Comparison of ENCODE assay signal across 19 mouse cellular contexts in the genomic region with DNA sequence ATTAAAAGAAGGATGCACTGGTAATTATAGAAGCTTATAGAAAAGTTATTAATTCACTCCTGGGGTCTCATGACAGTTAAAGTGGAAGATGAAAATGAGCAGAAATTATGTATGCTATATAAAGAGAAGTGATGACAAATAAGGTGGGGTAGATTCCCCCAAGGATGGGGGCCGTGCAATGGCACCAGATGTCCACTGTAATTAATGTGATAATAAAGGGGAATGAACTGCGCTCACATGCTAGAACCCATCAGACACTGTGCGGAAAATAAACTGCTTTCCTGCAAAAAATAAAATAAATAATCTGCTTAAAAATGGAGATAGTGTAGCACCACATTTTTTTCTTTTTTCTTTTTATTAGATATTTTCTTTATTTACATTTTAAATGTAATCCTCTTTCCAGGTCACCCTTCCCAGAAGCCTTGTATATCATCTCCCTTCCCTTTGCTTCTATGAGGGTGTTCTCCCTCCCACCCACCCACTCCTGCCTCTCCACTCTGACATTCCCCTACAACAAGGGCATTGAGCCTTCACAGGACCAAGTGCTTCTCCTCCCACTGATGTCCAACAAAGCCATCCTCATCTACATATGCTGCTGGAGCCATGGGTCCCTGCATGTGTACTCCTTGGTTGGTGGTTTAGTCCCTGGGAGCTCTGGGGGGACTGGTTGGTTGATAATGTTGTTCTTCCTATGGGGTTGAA.
DNase-seq lines count a peak whose midpoint lies in the region; ATAC-seq and TF ChIP-seq lines count a peak whose summit lies in the region.
"Had no signal": no experiment of that assay in that cellular context is flagged by ENCODE, and none has a peak within 500 bp of the region (broad histone marks: within the 10 kb centered on the region; RNA-seq: fewer than 3 reads in every experiment).

No protein-coding gene starts in this region.

- H3K27ac ChIP-seq in forebrain, embryonic 12.5 days: no peak overlapping the region
- H3K27ac ChIP-seq in forebrain, embryonic 15.5 days (replicated peaks): no peak overlapping the region
- no peak overlapping the region for H3K27ac ChIP-seq in midbrain, embryonic 11.5 days (ENCODE audit: low read depth, low read length)
- H3K27ac ChIP-seq in midbrain, postnatal 0 days (ENCODE audit: low read depth, low read length): no peak overlapping the region
- no peak overlapping the region for H3K27ac ChIP-seq in neural tube, embryonic 11.5 days (ENCODE audit: low read depth, low read length)
- H3K27ac ChIP-seq in neural tube, embryonic 15.5 days (replicated peaks): no peak overlapping the region
- no peak overlapping the region for H3K27ac ChIP-seq in neural tube, embryonic 13.5 days (replicated peaks)
- H3K27ac ChIP-seq: embryonic facial prominence, embryonic 10.5 days; heart, embryonic 13.5 days; intestine, embryonic 15.5 days had no signal

- no peaks in the 10 kb centered on the region for H3K27me3 ChIP-seq in forebrain, embryonic 12.5 days
- no peaks in the 10 kb centered on the region for H3K27me3 ChIP-seq in forebrain, embryonic 15.5 days
- no peaks in the 10 kb centered on the region for H3K27me3 ChIP-seq in midbrain, embryonic 11.5 days (ENCODE audit: control insufficient read depth, insufficient read depth, low read length)
- H3K27me3 ChIP-seq in midbrain, postnatal 0 days (ENCODE audit: insufficient read depth, low read length): no peaks in the 10 kb centered on the region
- H3K27me3 ChIP-seq in neural tube, embryonic 11.5 days (ENCODE audit: control insufficient read depth, insufficient read depth, low read length): no peaks in the 10 kb centered on the region
- H3K27me3 ChIP-seq in neural tube, embryonic 15.5 days (replicated peaks): no peaks in the 10 kb centered on the region
- H3K27me3 ChIP-seq in neural tube, embryonic 13.5 days: no peaks in the 10 kb centered on the region
- H3K27me3 ChIP-seq: heart, embryonic 13.5 days; intestine, embryonic 15.5 days had no signal

- H3K4me3 ChIP-seq in forebrain, embryonic 12.5 days (replicated peaks): no peak overlapping the region
- H3K4me3 ChIP-seq in forebrain, embryonic 15.5 days: no peak overlapping the region
- no peak overlapping the region for H3K4me3 ChIP-seq in midbrain, embryonic 11.5 days (ENCODE audit: low read depth, low read length)
- H3K4me3 ChIP-seq in midbrain, postnatal 0 days (ENCODE audit: low read depth, low read length): no peak overlapping the region
- H3K4me3 ChIP-seq in neural tube, embryonic 11.5 days (ENCODE audit: low read depth, low read length): no peak overlapping the region
- no peak overlapping the region for H3K4me3 ChIP-seq in neural tube, embryonic 15.5 days (replicated peaks)
- H3K4me3 ChIP-seq in neural tube, embryonic 13.5 days: no peak overlapping the region
- H3K4me3 ChIP-seq: embryonic facial prominence, embryonic 10.5 days; heart, embryonic 13.5 days; intestine, embryonic 15.5 days had no signal

- no peak overlapping the region for H3K4me2 ChIP-seq in forebrain, embryonic 12.5 days
- no peak overlapping the region for H3K4me2 ChIP-seq in forebrain, embryonic 15.5 days (replicated peaks)
- H3K4me2 ChIP-seq in midbrain, embryonic 11.5 days: no peak overlapping the region
- H3K4me2 ChIP-seq in midbrain, postnatal 0 days (ENCODE audit: low read depth, low read length, poor library complexity, severe bottlenecking): no peak overlapping the region
- no peak overlapping the region for H3K4me2 ChIP-seq in neural tube, embryonic 11.5 days (ENCODE audit: low read depth)
- no peak overlapping the region for H3K4me2 ChIP-seq in neural tube, embryonic 15.5 days
- H3K4me2 ChIP-seq in neural tube, embryonic 13.5 days: no peak overlapping the region
- H3K4me2 ChIP-seq: heart, embryonic 13.5 days; intestine, embryonic 15.5 days had no signal

- no peak for DNase-seq in midbrain, embryonic 11.5 days (ENCODE audit: low spot score, missing footprints)
- no peak for DNase-seq in midbrain, postnatal 0 days (ENCODE audit: low spot score)
- DNase-seq in neural tube, embryonic 11.5 days (ENCODE audit: low spot score): no peak
- DNase-seq in kidney, adult 11 months: no peak
- DNase-seq: adrenal gland, adult 2 months; adrenal gland, postnatal 25 days; cerebellum, adult 2 months; cerebellum, postnatal 10 days; forebrain, postnatal 0 days; gastrocnemius, postnatal 14 days; heart, postnatal 36 days had no signal

- no peaks in the 10 kb centered on the region for H3K4me1 ChIP-seq in forebrain, embryonic 12.5 days
- H3K4me1 ChIP-seq in forebrain, embryonic 15.5 days: no peaks in the 10 kb centered on the region
- no peaks in the 10 kb centered on the region for H3K4me1 ChIP-seq in midbrain, embryonic 11.5 days (ENCODE audit: control insufficient read depth, insufficient read depth, low read length)
- H3K4me1 ChIP-seq in midbrain, postnatal 0 days (ENCODE audit: insufficient read depth, low read length): no peaks in the 10 kb centered on the region
- H3K4me1 ChIP-seq in neural tube, embryonic 11.5 days (ENCODE audit: control insufficient read depth, insufficient read depth, low read length): no peaks in the 10 kb centered on the region
- no peaks in the 10 kb centered on the region for H3K4me1 ChIP-seq in neural tube, embryonic 15.5 days
- no peaks in the 10 kb centered on the region for H3K4me1 ChIP-seq in neural tube, embryonic 13.5 days (replicated peaks)
- H3K4me1 ChIP-seq: embryonic facial prominence, embryonic 10.5 days; heart, embryonic 13.5 days; intestine, embryonic 15.5 days had no signal

- TF ChIP-seq CTCF in midbrain, postnatal 0 days (IDR thresholded peaks at IDR 0.05): no peak

- H3K9me3 ChIP-seq in forebrain, embryonic 12.5 days: no peaks in the 10 kb centered on the region
- no peaks in the 10 kb centered on the region for H3K9me3 ChIP-seq in forebrain, embryonic 15.5 days
- no peaks in the 10 kb centered on the region for H3K9me3 ChIP-seq in midbrain, embryonic 11.5 days (ENCODE audit: control insufficient read depth, low read length)
- H3K9me3 ChIP-seq in midbrain, postnatal 0 days (ENCODE audit: low read length): no peaks in the 10 kb centered on the region
- H3K9me3 ChIP-seq in neural tube, embryonic 11.5 days (ENCODE audit: control insufficient read depth, low read length): no peaks in the 10 kb centered on the region
- no peaks in the 10 kb centered on the region for H3K9me3 ChIP-seq in neural tube, embryonic 15.5 days (replicated peaks)
- no peaks in the 10 kb centered on the region for H3K9me3 ChIP-seq in neural tube, embryonic 13.5 days
- H3K9me3 ChIP-seq: embryonic facial prominence, embryonic 10.5 days; heart, embryonic 13.5 days; intestine, embryonic 15.5 days had no signal

- ATAC-seq in forebrain, embryonic 12.5 days (ENCODE audit: low FRiP score): peak; percentile 80; the same call in 1 of the 2 replicates
- no peak for ATAC-seq in forebrain, embryonic 15.5 days (replicated peaks)
- ATAC-seq in midbrain, embryonic 11.5 days (ENCODE audit: low FRiP score): peak; percentile 82
- no peak for ATAC-seq in midbrain, postnatal 0 days (ENCODE audit: low FRiP score)
- ATAC-seq in neural tube, embryonic 11.5 days (ENCODE audit: insufficient read depth, low FRiP score, low TSS enrichment): peak; percentile 72; the same call in 1 of the 2 replicates
- no peak for ATAC-seq in neural tube, embryonic 15.5 days (ENCODE audit: low FRiP score)
- ATAC-seq in neural tube, embryonic 13.5 days (ENCODE audit: low read depth): peak; percentile 27; the same call in 1 of the 2 replicates
- ATAC-seq: activated CD4-positive, CD25-positive, alpha-beta regulatory T cell, adult 4 months; forebrain, postnatal 0 days; intestine, embryonic 15.5 days had no signal

- H3K36me3 ChIP-seq in forebrain, embryonic 12.5 days (replicated peaks): no peaks in the 10 kb centered on the region
- no peaks in the 10 kb centered on the region for H3K36me3 ChIP-seq in forebrain, embryonic 15.5 days
- no peaks in the 10 kb centered on the region for H3K36me3 ChIP-seq in midbrain, embryonic 11.5 days (ENCODE audit: control insufficient read depth, insufficient read depth, low read length)
- H3K36me3 ChIP-seq in midbrain, postnatal 0 days (ENCODE audit: insufficient read depth, low read length): no peaks in the 10 kb centered on the region
- no peaks in the 10 kb centered on the region for H3K36me3 ChIP-seq in neural tube, embryonic 11.5 days (ENCODE audit: control insufficient read depth, insufficient read depth, low read length)
- H3K36me3 ChIP-seq in neural tube, embryonic 15.5 days: no peaks in the 10 kb centered on the region
- H3K36me3 ChIP-seq in neural tube, embryonic 13.5 days: no peaks in the 10 kb centered on the region
- H3K36me3 ChIP-seq: embryonic facial prominence, embryonic 10.5 days; heart, embryonic 13.5 days; intestine, embryonic 15.5 days had no signal

- 87% methylated on average over 3 of the region's 3 CpGs for WGBS in forebrain, embryonic 12.5 days
- WGBS in forebrain, embryonic 15.5 days: 88% methylated on average over 3 of the region's 3 CpGs
- 83% methylated on average over 3 of the region's 3 CpGs for WGBS in midbrain, embryonic 11.5 days
- WGBS in midbrain, postnatal 0 days: 67% methylated on average over 3 of the region's 3 CpGs
- WGBS in neural tube, embryonic 11.5 days: 70% methylated on average over 3 of the region's 3 CpGs
- WGBS in neural tube, embryonic 15.5 days: 28% methylated on average over 3 of the region's 3 CpGs
- WGBS in neural tube, embryonic 13.5 days: 27% methylated on average over 3 of the region's 3 CpGs

- H3K9ac ChIP-seq in forebrain, embryonic 12.5 days: no peak overlapping the region
- H3K9ac ChIP-seq in forebrain, embryonic 15.5 days (replicated peaks): no peak overlapping the region
- no peak overlapping the region for H3K9ac ChIP-seq in midbrain, embryonic 11.5 days (ENCODE audit: low read length)
- no peak overlapping the region for H3K9ac ChIP-seq in midbrain, postnatal 0 days (replicated peaks; ENCODE audit: low read length, poor library complexity, severe bottlenecking)
- H3K9ac ChIP-seq in neural tube, embryonic 11.5 days (ENCODE audit: low read length): no peak overlapping the region
- H3K9ac ChIP-seq in neural tube, embryonic 15.5 days (replicated peaks): no peak overlapping the region
- no peak overlapping the region for H3K9ac ChIP-seq in neural tube, embryonic 13.5 days
- H3K9ac ChIP-seq: forebrain, postnatal 0 days; heart, embryonic 13.5 days; intestine, embryonic 15.5 days had no signal

Comparison
In these comparisons a context has a peak if more than half of its experiments do, and no peak if none do; other contexts are left out.
1. ATAC-seq: peak in forebrain, embryonic 12.5 days (single experiment), midbrain, embryonic 11.5 days (single experiment), neural tube, embryonic 11.5 days (single experiment) and neural tube, embryonic 13.5 days (single experiment); none in forebrain, embryonic 15.5 days (single experiment), midbrain, postnatal 0 days (single experiment) and neural tube, embryonic 15.5 days (single experiment).